Mouse (Mus musculus): ENCODE data around the gene Nol3. TPM values are rescaled to one million over a fixed set of nuclear protein-coding genes. Genes with fewer than 3 reads are reported as not detected.
"Not testable (repeated sequence)": the region's sequence is repeated elsewhere in the genome, so short reads cannot be mapped to it uniquely, and the experiment has no call there.

Nol3 gene
- total RNA-seq, 2 experiments from 2014 or later: 22.3 to 23.3 TPM

DNA sequence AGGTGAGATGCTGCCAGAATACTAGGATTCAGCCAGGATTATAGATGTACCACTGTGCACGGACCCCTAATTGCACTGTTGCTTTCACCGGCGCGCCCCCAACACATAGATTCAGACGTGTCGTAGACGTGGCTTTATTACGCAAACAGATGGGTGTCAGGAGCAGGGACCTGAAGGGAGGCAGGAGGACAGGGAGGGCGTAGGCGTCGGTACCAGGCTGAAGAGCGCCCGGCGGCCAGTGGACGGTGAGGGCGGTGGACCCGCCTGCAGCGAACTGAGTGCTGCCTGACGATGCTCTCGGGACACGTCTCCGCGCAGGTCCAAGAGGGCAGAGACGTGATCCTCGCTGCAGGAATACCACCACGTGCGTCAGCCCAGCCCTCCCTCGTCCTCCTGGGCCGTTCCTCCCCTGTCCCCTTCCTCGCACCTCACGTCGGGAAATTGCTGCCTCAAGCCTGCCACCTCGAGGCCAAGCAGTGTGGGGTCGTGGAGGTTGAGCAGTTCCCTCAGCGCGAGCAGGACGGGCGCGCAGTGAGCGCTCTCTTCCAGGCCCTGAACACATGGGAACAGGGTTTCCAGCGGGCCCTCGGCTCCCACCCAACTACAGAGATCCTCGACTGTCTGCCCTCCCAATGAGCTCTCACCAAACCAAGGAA, 14.0 kb downstream of the Nol3 start, which contains the start of gene 4931428F04Rik:
Gene 4931428F04Rik, minus strand, starts transcription at position 60 of the 656 bp plus-strand sequence.
- no peak for DNase-seq

- DNase-seq: peak; percentile 63
Measured at GRCm38 (mm10) chr8:105290554-105291314, 14.8 kb downstream of the Nol3 start.

GRCm38 (mm10) chr8:105291364-105291763, 15.4 kb downstream of the Nol3 start:
- DNase-seq: not testable (repeated sequence)

GRCm38 (mm10) chr8:105291802-105292201, 15.9 kb downstream of the Nol3 start:
- not testable (repeated sequence) for DNase-seq

DNA sequence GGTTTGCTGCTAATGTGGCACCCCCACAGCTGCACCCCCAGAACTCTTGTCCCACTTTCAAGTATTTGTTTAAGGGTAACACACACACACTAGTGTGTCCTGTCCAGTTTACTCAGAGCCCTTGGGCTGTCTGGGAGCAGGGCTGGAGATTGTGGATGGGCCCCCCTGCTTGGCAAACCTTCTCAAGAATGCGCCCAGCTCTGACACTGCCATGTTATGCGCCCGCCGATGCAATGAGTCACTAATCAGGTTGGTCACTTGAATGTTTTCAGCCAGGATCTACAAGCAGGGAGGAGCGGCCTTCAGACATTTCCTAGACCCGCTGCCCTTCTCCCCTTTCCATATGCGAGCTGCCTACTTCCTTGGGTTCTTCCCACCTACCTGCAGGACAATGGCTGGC, 16.5 kb downstream of the Nol3 start:
- no peak for DNase-seq

- DNase-seq: no peak
Measured at GRCm38 (mm10) chr8:105293405-105293804, 17.5 kb downstream of the Nol3 start.

- DNase-seq: no peak
Measured at GRCm38 (mm10) chr8:105294776-105295175, 18.8 kb downstream of the Nol3 start.

DNA sequence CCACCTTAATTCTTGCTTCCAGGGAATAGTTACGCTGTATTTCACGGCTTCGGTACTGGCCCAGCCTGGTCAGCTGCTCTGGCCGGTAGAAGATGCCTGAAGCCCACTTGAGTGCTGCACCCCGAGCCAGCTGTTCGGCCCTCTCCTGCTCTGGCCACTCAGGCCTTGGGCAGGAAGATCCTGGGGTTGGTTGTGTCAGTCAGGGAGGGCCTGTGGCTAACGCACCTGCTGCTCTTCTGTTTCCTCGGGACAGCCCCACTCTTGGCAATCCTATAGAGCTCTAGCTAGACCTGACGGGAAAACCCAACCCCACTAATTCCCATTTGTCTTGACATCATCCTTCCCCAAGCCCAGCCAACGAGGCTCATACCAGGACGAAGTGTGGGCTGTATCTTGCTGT, 19.3 kb downstream of the Nol3 start:
- DNase-seq: no peak

- no peak for DNase-seq
Measured at GRCm38 (mm10) chr8:105295895-105296573, 20.1 kb downstream of the Nol3 start, which contains the start of gene Exoc3l. TSS of gene Exoc3l (minus strand) at chr8:105296101.

GRCm38 (mm10) chr8:105297511-105298192, 21.7 kb downstream of the Nol3 start, which contains the start of gene E2f4:
TSS of gene E2f4 (plus strand) at chr8:105297663.
- DNase-seq: peak; percentile 90

GRCm38 (mm10) chr8:105298351-105299252, 22.7 kb downstream of the Nol3 start:
- no peak for DNase-seq

DNA sequence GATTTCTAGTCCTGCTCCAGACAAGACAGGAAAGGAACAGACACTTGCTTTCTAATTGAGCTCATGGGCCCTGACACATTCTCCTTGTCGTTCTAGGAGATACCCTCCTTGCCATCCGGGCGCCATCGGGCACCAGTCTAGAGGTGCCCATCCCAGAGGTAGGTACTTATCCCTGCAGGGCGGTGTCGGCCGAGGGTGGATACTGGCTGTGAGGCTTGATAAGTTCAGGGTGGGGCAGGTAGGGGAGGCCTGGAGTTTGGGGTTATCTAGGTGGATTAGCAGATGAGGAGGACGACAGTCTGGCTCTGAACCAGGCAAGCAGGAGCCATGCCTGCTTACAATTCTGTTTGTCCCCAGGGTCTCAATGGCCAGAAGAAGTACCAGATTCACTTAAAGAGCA, 24.0 kb downstream of the Nol3 start:
- no peak for DNase-seq

DNA sequence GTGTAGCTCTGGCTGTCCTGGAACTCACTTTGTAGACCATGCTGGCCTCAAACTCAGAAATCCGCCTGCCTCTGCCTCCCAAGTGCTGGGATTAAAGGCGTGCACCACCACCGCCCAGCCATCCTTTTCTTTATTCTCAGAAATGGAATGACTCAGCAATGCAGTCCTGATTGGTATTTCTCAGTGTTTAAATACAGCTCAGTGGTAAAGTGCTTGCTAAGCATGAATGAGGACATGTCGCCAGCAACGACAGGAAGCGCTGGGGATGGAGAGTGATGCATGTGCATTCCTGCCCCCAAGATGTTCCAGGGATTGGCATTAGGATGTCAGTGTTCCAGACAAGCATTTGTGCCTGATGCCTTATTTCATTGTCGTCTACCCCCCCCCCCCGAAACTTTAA, 27.5 kb downstream of the Nol3 start:
- DNase-seq: no peak

DNA sequence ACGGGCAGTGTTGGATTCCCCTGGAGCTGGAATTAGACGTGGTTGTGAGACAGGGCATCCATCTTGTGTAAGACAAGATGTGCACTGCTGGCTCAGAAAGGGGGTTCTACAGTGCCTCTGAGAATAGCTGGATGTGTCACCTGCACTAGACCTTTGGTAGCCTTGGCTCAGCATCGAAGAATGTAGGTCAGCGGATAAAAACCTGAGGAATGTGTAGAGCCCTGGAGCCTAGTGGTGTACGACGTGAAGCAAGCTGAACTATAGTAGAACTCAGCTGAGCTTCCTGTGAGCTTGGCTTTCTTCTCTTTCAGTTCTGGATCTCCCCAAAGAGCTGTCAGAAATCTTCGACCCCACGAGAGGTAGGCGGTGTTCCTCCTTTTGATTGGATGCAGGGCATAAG, 27.9 kb downstream of the Nol3 start:
- no peak for DNase-seq

GRCm38 (mm10) chr8:105304325-105305210, 28.6 kb downstream of the Nol3 start:
- DNase-seq: peak; percentile 46

- DNase-seq: peak; percentile 46
Measured at GRCm38 (mm10) chr8:105305211-105306145, 29.5 kb downstream of the Nol3 start, which contains the start of gene Elmo3. TSS of gene Elmo3 (plus strand) at chr8:105305601.

DNA sequence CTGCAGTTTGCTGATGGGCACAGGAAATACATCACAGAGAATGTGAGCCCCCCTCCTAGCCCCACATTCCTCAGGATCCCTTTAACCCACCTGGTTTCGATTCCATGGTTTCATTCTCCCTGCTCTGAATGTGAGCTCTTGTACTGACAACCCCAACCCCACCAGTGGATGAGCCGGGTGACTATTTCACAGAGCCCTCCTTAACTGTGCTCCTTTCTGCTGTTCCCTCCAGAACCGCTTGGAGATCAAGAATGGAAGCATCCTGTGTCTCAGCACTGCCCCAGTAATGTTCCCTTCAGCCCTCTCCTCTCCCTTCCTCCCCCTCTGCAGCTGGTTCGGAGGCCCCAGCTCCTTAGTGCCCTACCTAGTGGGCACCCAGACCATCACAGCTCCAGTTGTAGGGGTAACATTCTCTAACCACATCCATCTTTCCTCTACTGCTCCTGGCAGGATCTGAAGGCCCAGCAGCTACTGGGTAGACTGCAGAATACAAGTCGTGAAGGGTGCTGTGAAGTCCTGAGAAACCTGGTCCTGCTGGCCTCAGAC, 30.3 kb downstream of the Nol3 start:
- DNase-seq: no peak

DNA sequence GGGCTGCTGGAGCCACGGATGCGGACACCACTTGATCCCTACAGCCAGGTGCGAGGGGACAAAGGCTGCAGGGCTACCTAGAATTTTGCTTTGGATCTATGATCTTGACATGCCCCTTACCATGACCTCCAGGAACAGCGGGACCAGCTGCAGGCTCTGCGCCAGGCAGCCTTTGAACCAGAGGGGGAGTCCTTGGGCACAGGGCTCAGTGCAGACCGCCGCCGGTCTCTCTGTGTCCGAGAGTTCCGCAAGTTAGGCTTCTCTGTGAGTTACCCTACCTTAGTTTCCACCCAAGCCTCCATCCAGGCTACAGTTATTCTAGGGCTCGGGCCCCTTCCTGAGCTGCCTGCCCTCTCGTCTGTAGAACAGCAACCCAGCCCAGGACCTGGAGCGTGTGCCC, 31.7 kb downstream of the Nol3 start:
- no peak for DNase-seq

DNA sequence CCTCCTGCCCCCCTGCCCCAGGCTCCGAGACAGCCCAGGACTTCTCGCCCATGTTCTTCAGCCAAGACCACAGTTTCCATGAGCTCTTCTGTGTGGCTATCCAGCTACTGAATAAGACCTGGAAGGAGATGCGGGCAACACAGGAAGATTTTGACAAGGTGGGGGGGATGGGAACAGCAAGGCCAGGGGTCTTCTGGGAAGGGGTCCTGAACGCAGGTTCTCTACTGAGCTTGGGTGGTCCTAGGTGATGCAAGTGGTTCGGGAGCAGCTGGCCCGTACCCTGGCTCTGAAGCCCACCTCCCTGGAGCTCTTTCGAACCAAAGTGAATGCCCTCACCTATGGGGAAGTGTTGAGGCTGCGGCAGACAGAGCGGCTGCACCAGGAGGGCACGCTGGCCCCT, 32.5 kb downstream of the Nol3 start:
- DNase-seq: no peak

All from gastrocnemius, postnatal 25 days (tissue).